Mouse (Mus musculus) CD8-positive naive resting alpha-beta T cell, adult 2 months (primary cell): ENCODE results near the gene Tmem200a.
"Not testable (repeated sequence)": the region's sequence is repeated elsewhere in the genome, so short reads cannot be mapped to it uniquely, and the experiment has no call there.

Source experiments
- DNase-seq, 2 experiments: peaks; one replicate each; pipeline ENCODE4 v3.0.0; 2022; ENCODE audit warnings: low read depth in 2 of 2, low spot score in 2 of 2

The Tmem200a gene

DNA sequence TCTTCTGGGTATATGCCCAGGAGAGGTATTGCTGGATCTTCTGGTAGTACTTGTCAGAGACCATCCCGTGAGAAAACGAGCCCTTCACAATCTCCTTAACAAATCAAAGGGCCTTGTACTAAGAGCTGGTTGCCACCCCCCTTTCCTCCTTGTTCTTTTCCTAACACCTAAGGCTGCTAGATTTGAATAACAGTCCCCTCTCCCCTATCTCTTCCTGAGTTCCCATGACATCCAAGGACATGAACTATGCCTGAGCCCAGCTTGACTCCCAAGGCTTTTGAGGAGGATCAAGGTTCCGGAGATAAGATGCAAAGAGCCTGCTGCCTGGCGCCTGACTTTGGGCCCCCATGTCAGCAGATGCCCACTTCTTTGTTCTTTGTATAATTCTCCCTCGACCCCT is 184.7 kb downstream of the Tmem200a start:
- DNase-seq = not testable (repeated sequence)

DNA sequence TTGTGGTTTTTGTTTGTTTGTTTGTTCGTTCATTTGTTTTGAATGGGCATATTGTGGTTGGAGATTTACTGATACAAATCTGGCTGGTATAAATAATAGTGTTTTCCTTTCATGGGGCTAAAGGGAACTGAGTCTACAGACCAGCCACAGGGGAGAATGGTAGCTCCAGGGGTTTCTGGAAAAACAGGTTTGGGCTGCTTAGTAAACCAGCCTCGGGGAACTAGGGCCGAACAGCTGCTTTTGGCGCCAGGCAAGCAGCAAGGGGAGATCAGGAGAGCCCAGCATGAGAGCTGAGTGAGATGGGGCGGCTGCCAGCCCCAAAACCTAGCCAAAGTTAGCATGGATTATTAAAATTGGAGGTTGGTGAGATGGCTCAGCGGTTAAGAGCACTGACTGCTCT is 191.6 kb downstream of the Tmem200a start:
- no peak for DNase-seq

DNA sequence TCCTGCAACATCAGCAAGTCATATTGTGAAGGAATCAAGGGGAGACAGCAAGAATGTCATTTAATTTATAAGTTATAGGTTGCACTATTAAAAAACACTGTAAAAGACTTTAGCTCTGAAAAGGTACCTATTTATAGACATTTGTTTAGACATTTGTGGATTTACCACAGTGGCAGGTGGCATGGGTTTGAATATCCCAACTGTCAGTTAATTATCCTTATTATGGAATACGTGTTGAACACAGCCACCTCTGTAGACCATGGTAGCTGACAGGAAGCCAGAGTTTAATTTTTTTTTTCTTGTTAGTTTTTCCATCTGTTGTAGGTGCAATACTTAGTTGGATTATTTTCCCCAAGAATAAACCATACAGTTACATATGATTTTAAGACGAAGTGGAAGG is 194.3 kb downstream of the Tmem200a start:
- DNase-seq = no peak

DNA sequence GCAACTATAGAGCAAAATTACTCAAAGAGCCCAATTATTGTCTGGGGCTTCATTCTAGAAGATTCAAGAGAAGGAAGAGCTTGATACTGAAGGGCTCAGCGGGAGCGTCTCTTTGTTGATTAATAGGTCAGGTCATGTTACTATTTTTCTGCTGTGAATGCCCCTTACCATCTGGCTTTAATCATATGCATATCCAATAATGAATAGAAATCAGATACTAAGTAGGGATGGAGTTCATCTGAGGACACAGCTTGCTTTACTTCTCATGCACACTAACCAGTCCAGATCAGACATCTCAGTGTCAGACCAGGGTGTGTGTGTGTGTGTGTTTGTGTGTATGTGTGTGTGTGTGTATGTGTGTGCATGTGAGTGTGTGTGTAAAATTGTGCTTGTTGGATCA is 201.1 kb downstream of the Tmem200a start:
- no peak for DNase-seq

DNA sequence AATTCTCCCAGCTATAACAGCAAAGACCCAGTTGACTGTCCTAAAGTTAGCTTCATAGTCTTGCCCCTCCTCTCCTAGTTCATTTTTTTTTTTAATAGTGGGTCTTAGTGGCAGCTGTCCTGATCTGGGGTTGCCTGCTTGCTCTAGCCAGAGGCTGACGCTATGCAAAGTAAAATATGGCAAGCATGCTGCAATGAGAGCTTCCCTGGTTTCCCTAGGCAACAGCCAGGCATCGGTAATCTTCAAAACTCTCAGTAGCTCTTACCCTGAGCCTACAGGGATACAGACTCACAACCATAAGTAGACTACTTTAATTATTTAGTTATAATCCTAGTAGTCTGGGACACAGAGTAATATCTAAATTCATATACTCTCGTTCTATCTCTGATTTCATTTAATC is 202.0 kb downstream of the Tmem200a start:
- no peak for DNase-seq

DNA sequence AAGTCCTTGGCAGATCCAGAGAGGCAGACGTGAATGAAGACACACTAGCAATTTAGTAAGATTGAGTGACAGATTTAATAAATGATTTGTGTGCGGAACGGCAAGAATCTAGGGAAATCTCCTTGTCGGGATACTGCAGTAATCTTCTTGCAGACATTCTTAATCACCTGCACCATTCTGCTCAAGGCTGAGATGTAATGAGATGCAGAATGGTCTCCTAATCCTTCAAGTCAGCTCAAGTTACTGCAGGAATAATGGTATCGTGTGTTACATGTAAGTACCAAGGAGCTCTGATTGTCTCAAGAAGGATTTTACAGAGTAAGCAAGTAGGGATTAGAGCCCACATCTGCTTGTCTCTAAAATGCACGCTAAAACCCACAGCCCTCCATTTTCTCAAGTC is 210.1 kb downstream of the Tmem200a start:
- no peak for DNase-seq
